ENCODE assay signal across 16 mouse cellular contexts in genomic region chr5:140149298-140149697, GRCm38 (mm10).
A peak's percentile ranks its signal among the peaks of the same experiment; 100 is the strongest.
DNase-seq lines count a peak whose midpoint lies in the region; ATAC-seq and TF ChIP-seq lines count a peak whose summit lies in the region.
"Had no signal": no experiment of that assay in that cellular context is flagged by ENCODE, and none has a peak within 500 bp of the region (broad histone marks: within the 10 kb centered on the region; RNA-seq: fewer than 3 reads in every experiment).

No protein-coding gene starts in this region.

- ATAC-seq in hematopoietic stem cell, adult 5-6 weeks (replicated peaks in 1 of 2; ENCODE audit: insufficient read depth in 1 of 2, low FRiP score in 2 of 2, low TSS enrichment in 1 of 2, low read depth in 1 of 2, poor library complexity in 2 of 2, severe bottlenecking in 2 of 2): peak; percentile 70 to 88
- ATAC-seq in megakaryocyte-erythroid progenitor cell, adult 5-6 weeks (replicated peaks; ENCODE audit: low FRiP score, low TSS enrichment, poor library complexity, severe bottlenecking): no peak
- ATAC-seq in midbrain, postnatal 0 days (ENCODE audit: low FRiP score): no peak
- ATAC-seq: hindbrain, embryonic 16.5 days; liver, postnatal 0 days had no signal

- no peak overlapping the region for H3K4me2 ChIP-seq in midbrain, postnatal 0 days (ENCODE audit: low read depth, low read length, poor library complexity, severe bottlenecking)
- H3K4me2 ChIP-seq: embryonic facial prominence, embryonic 15.5 days; kidney, embryonic 15.5 days; stomach, embryonic 15.5 days had no signal

- H3K9me3 ChIP-seq in MEL (replicated peaks; ENCODE audit: insufficient read depth, low read length): no peaks in the 10 kb centered on the region
- no peaks in the 10 kb centered on the region for H3K9me3 ChIP-seq in midbrain, postnatal 0 days (ENCODE audit: low read length)
- H3K9me3 ChIP-seq: embryonic facial prominence, embryonic 15.5 days; kidney, embryonic 15.5 days; stomach, embryonic 15.5 days had no signal

- DNase-seq in lung, adult 18-20 months: peak; percentile 43 to 57
- no peak for DNase-seq in lung, postnatal 14 days
- DNase-seq in MEL (ENCODE audit: low read depth, low spot score): peak; percentile 55
- DNase-seq in adrenal gland, postnatal 36 days: no peak
- DNase-seq in midbrain, postnatal 0 days (ENCODE audit: low spot score): no peak
- DNase-seq: cerebellum, postnatal 14 days; gastrocnemius, postnatal 14 days; liver, postnatal 0 days; retina, postnatal 1 day had no signal

- H3K27me3 ChIP-seq in MEL (ENCODE audit: control insufficient read depth in 1 of 2, insufficient read depth in 2 of 2, low read length in 2 of 2): no peaks in the 10 kb centered on the region
- H3K27me3 ChIP-seq in midbrain, postnatal 0 days (ENCODE audit: insufficient read depth, low read length): no peaks in the 10 kb centered on the region
- H3K27me3 ChIP-seq: embryonic facial prominence, embryonic 15.5 days; kidney, embryonic 15.5 days; stomach, embryonic 15.5 days had no signal

- no peak overlapping the region for H3K27ac ChIP-seq in MEL (ENCODE audit: control insufficient read depth, low read depth, low read length)
- peak overlapping the region; percentile 56; the same call in 1 of the 2 replicates for H3K27ac ChIP-seq in olfactory bulb, adult 2 months (ENCODE audit: insufficient read depth, low read depth, low read length)
- H3K27ac ChIP-seq in midbrain, postnatal 0 days (ENCODE audit: low read depth, low read length): no peak overlapping the region
- H3K27ac ChIP-seq: embryonic facial prominence, embryonic 15.5 days; kidney, embryonic 15.5 days; stomach, embryonic 15.5 days had no signal

- H3K4me3 ChIP-seq in MEL (ENCODE audit: control insufficient read depth in 1 of 2, insufficient read depth in 1 of 2, low read depth in 2 of 2, low read length in 2 of 2): no peak overlapping the region
- H3K4me3 ChIP-seq in olfactory bulb, adult 2 months (ENCODE audit: insufficient read depth, low read depth, low read length): no peak overlapping the region
- H3K4me3 ChIP-seq in midbrain, postnatal 0 days (ENCODE audit: low read depth, low read length): no peak overlapping the region
- H3K4me3 ChIP-seq: embryonic facial prominence, embryonic 15.5 days; kidney, embryonic 15.5 days; stomach, embryonic 15.5 days had no signal

- no peaks in the 10 kb centered on the region for H3K79me2 ChIP-seq in MEL (ENCODE audit: control insufficient read depth, insufficient read depth, low read length, poor library complexity)

- no peak for TF ChIP-seq RAD21 in MEL (IDR thresholded peaks at IDR 0.05; ENCODE audit: low read depth, low read length)

- TF ChIP-seq POLR2A in MEL (IDR thresholded peaks at IDR 0.05; ENCODE audit: control insufficient read depth in 1 of 2, insufficient read depth in 1 of 2, low read depth in 1 of 2, low read length in 2 of 2, poor library complexity in 1 of 2): no peak
- no peak for TF ChIP-seq POLR2A in olfactory bulb, adult 2 months (IDR thresholded peaks at IDR 0.05; ENCODE audit: insufficient read depth, low read depth, low read length)

- H3K4me1 ChIP-seq in MEL (ENCODE audit: control insufficient read depth in 1 of 2, insufficient read depth in 2 of 2, low read length in 2 of 2): peaks cover 3 to 40% of the 10 kb centered on the region in 2 experiments
- H3K4me1 ChIP-seq in olfactory bulb, adult 2 months (ENCODE audit: control insufficient read depth, insufficient read depth, low read length): peaks cover 20% of the 10 kb centered on the region
- H3K4me1 ChIP-seq in midbrain, postnatal 0 days (ENCODE audit: insufficient read depth, low read length): no peaks in the 10 kb centered on the region
- H3K4me1 ChIP-seq: embryonic facial prominence, embryonic 15.5 days; stomach, embryonic 15.5 days had no signal

- H3K36me3 ChIP-seq in MEL (ENCODE audit: control insufficient read depth in 1 of 2, insufficient read depth in 2 of 2, low read length in 2 of 2): peaks cover 0 to 27% of the 10 kb centered on the region in 2 experiments; a peak in 3 of 4 replicates
- H3K36me3 ChIP-seq in midbrain, postnatal 0 days (ENCODE audit: insufficient read depth, low read length): no peaks in the 10 kb centered on the region
- H3K36me3 ChIP-seq: embryonic facial prominence, embryonic 15.5 days; kidney, embryonic 15.5 days; stomach, embryonic 15.5 days had no signal

- no peak for TF ChIP-seq CTCF in MEL (IDR thresholded peaks at IDR 0.05 in 2 of 3, conservative IDR thresholded peaks at IDR 0.05 in 1 of 3; ENCODE audit: control insufficient read depth in 1 of 3, insufficient read depth in 1 of 3, low read depth in 2 of 3, low read length in 3 of 3, poor library complexity in 1 of 3, severe bottlenecking in 1 of 3)
- no peak for TF ChIP-seq CTCF in olfactory bulb, adult 2 months (IDR thresholded peaks at IDR 0.05; ENCODE audit: insufficient read depth, low read depth, low read length)
- TF ChIP-seq CTCF in midbrain, postnatal 0 days (IDR thresholded peaks at IDR 0.05): no peak

- H3K9ac ChIP-seq in MEL (ENCODE audit: control insufficient read depth, low read depth, low read length, poor library complexity, severe bottlenecking): no peak overlapping the region
- no peak overlapping the region for H3K9ac ChIP-seq in midbrain, postnatal 0 days (replicated peaks; ENCODE audit: low read length, poor library complexity, severe bottlenecking)
- H3K9ac ChIP-seq: embryonic facial prominence, embryonic 15.5 days; kidney, embryonic 15.5 days; liver, postnatal 0 days; stomach, embryonic 15.5 days had no signal

- TF ChIP-seq EP300 in MEL (IDR thresholded peaks at IDR 0.05; ENCODE audit: low read depth in 1 of 2, low read length in 2 of 2): peak in 1 of 2 experiments; percentile 25; a peak in 1 of 4 replicates

- WGBS in olfactory bulb, adult 2 months: 59% methylated on average over 4 of the region's 4 CpGs
- 85% methylated on average over 4 of the region's 4 CpGs for WGBS in midbrain, postnatal 0 days

TF ChIP-seq in MEL, 35 proteins besides CTCF, POLR2A, EP300 and RAD21:
- no peak for TF ChIP-seq MAFK (IDR thresholded peaks at IDR 0.05; ENCODE audit: borderline replicate concordance, low read depth, low read length)
- TF ChIP-seq GATA1 (IDR thresholded peaks at IDR 0.05; ENCODE audit: low read depth, low read length): no peak
- TF ChIP-seq NRF1 (IDR thresholded peaks at IDR 0.05; ENCODE audit: insufficient read depth, low read depth, low read length, poor library complexity, severe bottlenecking): no peak
- no peak for TF ChIP-seq MEF2A (IDR thresholded peaks at IDR 0.05; ENCODE audit: extremely low read depth, insufficient replicate concordance, low read depth, low read length, poor library complexity, severe bottlenecking)
- no peak; the same call in 1 of the 2 replicates for TF ChIP-seq TAL1 (IDR thresholded peaks at IDR 0.05; ENCODE audit: low read length)
- no peak for TF ChIP-seq ZMIZ1 (IDR thresholded peaks at IDR 0.05; ENCODE audit: low read depth, low read length)
- no peak for TF ChIP-seq E2F4 (IDR thresholded peaks at IDR 0.05; ENCODE audit: borderline replicate concordance, low read depth, low read length)
- no peak for TF ChIP-seq TBP (IDR thresholded peaks at IDR 0.05; ENCODE audit: low read depth, low read length)
- no peak for TF ChIP-seq JUND (IDR thresholded peaks at IDR 0.05; ENCODE audit: low read depth, low read length)
- no peak for TF ChIP-seq BHLHE40 (IDR thresholded peaks at IDR 0.05; ENCODE audit: borderline replicate concordance, low read depth, low read length)
- no peak for TF ChIP-seq ZC3H11A (IDR thresholded peaks at IDR 0.05; ENCODE audit: low read depth, low read length)
- TF ChIP-seq SMC3 (IDR thresholded peaks at IDR 0.05; ENCODE audit: low read depth, low read length): no peak
- TF ChIP-seq ZNF384 (IDR thresholded peaks at IDR 0.05; ENCODE audit: low read depth, low read length): no peak
- no peak for TF ChIP-seq POLR2AphosphoS2 (IDR thresholded peaks at IDR 0.05; ENCODE audit: low read length)

Comparison
In these comparisons a context has a peak if more than half of its experiments do, and no peak if none do; other contexts are left out.
1. DNase-seq: peak in lung, adult 18-20 months (2 of 2) and MEL (single experiment); none in lung, postnatal 14 days (single experiment), adrenal gland, postnatal 36 days (0 of 2) and midbrain, postnatal 0 days (single experiment).
2. ATAC-seq: peak in hematopoietic stem cell, adult 5-6 weeks (2 of 2); none in megakaryocyte-erythroid progenitor cell, adult 5-6 weeks (single experiment) and midbrain, postnatal 0 days (single experiment).